Mouse (Mus musculus): ENCODE data around the gene Rps29.

GRCm38 (mm10) chr12:69190074-69190473, 31.1 kb upstream of the Rps29 start:
- TF ChIP-seq FLI1 (IDR thresholded peaks at IDR 0.05; ENCODE audit: low read length) (no peak), GATA1 (IDR thresholded peaks at IDR 0.05; ENCODE audit: borderline replicate concordance, low read length) (no peak)

Measured in megakaryocyte, embryonic 14.5 days (primary cell).